Mouse (Mus musculus) kidney, adult 10 weeks (tissue): Measurements from ENCODE around the gene Agrp. TPM values are rescaled to one million over a fixed set of nuclear protein-coding genes. Genes with fewer than 3 reads are reported as not detected.

Experiments used
- polyA plus RNA-seq: library from polyadenylated mRNA; stranded (reverse); fragments of 350-450 nt; fragmentation: Illumina TruSeq; extraction: RNeasy Lipid Tissue Mini Kit (QIAGEN cat#74804); gene quantifications from one replicate; pipeline ENCODE4 v1.2.3, GENCODE M21; 2014; ENCODE audit warnings: low read depth, low replicate concordance

Agrp gene
- not detected for polyA plus RNA-seq

GRCm38 (mm10) chr8:105636963-105637510 lies at the start of gene Agrp:
Agrp (minus strand) TSS chr8:105637393.

GRCm38 (mm10) chr8:105685796-105686308 lies 48.7 kb upstream of the Agrp start, which contains the start of gene Carmil2:
Carmil2 (plus strand) TSS chr8:105686274.

GRCm38 (mm10) chr8:105636018-105636962 lies 903 bp downstream of the Agrp start, which contains the start of gene Ctcf:
Ctcf (plus strand) TSS chr8:105636568.

GRCm38 (mm10) chr8:105604804-105605381 lies 32.3 kb downstream of the Agrp start, which contains the start of gene Ripor1:
Ripor1 (plus strand) TSS chr8:105605255.

GRCm38 (mm10) chr8:105565952-105566702 lies 71.1 kb downstream of the Agrp start, which contains the start of gene Atp6v0d1:
Atp6v0d1 (minus strand) TSS chr8:105566047.

GRCm38 (mm10) chr8:105518436-105519313 lies 118.5 kb downstream of the Agrp start, which contains the start of gene Hsd11b2:
Hsd11b2 (plus strand) TSS chr8:105518755.

Other genes with a start within 250 kb of the Agrp start
- gene Kctd19, start 223.9 kb downstream of the Agrp start, polyA plus RNA-seq = not detected
- gene Lrrc36, start 223.8 kb downstream of the Agrp start, polyA plus RNA-seq = not detected
- gene Tppp3, start 165.9 kb downstream of the Agrp start, polyA plus RNA-seq = not detected
- 2.7 TPM for gene Zdhhc1, start 140.5 kb downstream of the Agrp start, polyA plus RNA-seq
- gene Hsd11b2, start 118.6 kb downstream of the Agrp start, polyA plus RNA-seq = 39.1 TPM
- gene Atp6v0d1, start 71.3 kb downstream of the Agrp start, polyA plus RNA-seq = 30.4 TPM
- 0.93 TPM for gene Ripor1, start 32.1 kb downstream of the Agrp start, polyA plus RNA-seq
- 70.9 TPM for gene Ctcf, start 825 bp downstream of the Agrp start, polyA plus RNA-seq
- gene Carmil2, start 48.9 kb upstream of the Agrp start, polyA plus RNA-seq = not detected
- 1.1 TPM for gene Acd, start 63.7 kb upstream of the Agrp start, polyA plus RNA-seq
- gene Pard6a, start 63.8 kb upstream of the Agrp start, polyA plus RNA-seq = not detected
- gene 4933405L10Rik, start 70.3 kb upstream of the Agrp start, polyA plus RNA-seq = not detected
- not detected for gene Enkd1, start 70.8 kb upstream of the Agrp start, polyA plus RNA-seq
- gene Gfod2, start 121.3 kb upstream of the Agrp start, polyA plus RNA-seq = 0.20 TPM
- gene Ranbp10, start 190.0 kb upstream of the Agrp start, polyA plus RNA-seq = 4.1 TPM
- gene Tsnaxip1, start 190.3 kb upstream of the Agrp start, polyA plus RNA-seq = not detected
- 0.69 TPM for gene Cenpt, start 215.9 kb upstream of the Agrp start, polyA plus RNA-seq
- 11.1 TPM for gene Thap11, start 217.7 kb upstream of the Agrp start, polyA plus RNA-seq
- 55.0 TPM for gene Nutf2, start 223.2 kb upstream of the Agrp start, polyA plus RNA-seq
- 2.0 TPM for gene Edc4, start 243.5 kb upstream of the Agrp start, polyA plus RNA-seq